Mouse (Mus musculus): ENCODE measurements at regions not wholly inside any gene's neighbourhood (a gene's known extent, or its start where the extent isn't known, plus 50 kb on each side); places are given as distances from the start of the nearest gene placed in this dataset.

DNA sequence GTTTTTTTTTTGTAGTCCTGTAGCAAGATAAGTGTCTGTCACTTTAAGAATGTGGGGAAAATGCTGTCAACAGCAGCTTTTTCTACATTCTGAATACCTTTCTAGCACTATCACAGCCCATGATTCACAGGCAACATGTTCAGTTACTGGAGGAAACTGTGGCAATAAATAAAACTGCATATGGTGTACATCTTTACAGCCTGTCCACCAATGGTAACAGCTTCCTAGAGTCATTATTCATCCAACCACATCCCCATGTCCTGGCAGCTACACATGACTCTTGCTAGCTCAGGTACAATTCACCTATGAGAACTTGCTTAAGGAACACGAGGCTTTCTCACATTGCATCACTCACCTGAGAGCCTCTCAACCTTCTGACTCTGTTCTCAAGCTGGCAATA is 247.7 kb upstream of the Clec14a start:
- ATAC-seq (no peak), DNase-seq (no peak)
- no peak overlapping the region for H3K4me2 ChIP-seq (ENCODE audit: low read depth, low read length)
- no peaks in the 10 kb centered on the region for H3K9me3 ChIP-seq (ENCODE audit: low read length)
- no peak overlapping the region for H3K27ac ChIP-seq (ENCODE audit: low read depth)
- no peak overlapping the region for H3K4me3 ChIP-seq (ENCODE audit: low read depth, low read length)
- 23% methylated on average over 1 of the region's 1 CpGs for WGBS (ENCODE audit: insufficient replicate concordance)
- H3K4me1 ChIP-seq (ENCODE audit: insufficient read depth), result no peaks in the 10 kb centered on the region
- H3K27me3 ChIP-seq (ENCODE audit: insufficient read depth, low read length), result no peaks in the 10 kb centered on the region
- TF ChIP-seq CTCF (IDR thresholded peaks at IDR 0.05; ENCODE audit: low read depth) (no peak), EP300 (IDR thresholded peaks at IDR 0.05; ENCODE audit: low read depth) (no peak)
- H3K9ac ChIP-seq (replicated peaks), result no peak overlapping the region
- no peaks in the 10 kb centered on the region for H3K36me3 ChIP-seq (replicated peaks; ENCODE audit: insufficient read depth, low read length)

GRCm38 (mm10) chr12:58513951-58514350 is 244.9 kb upstream of the Clec14a start:
- Histone ChIP-seq H3K9me3 (ENCODE audit: low read length) (no peaks in the 10 kb centered on the region), H3K27me3 (ENCODE audit: insufficient read depth, low read length) (no peaks in the 10 kb centered on the region), H3K4me1 (ENCODE audit: insufficient read depth) (no peaks in the 10 kb centered on the region), H3K4me3 (ENCODE audit: low read depth, low read length) (no peak overlapping the region), H3K27ac (ENCODE audit: low read depth) (no peak overlapping the region), H3K4me2 (ENCODE audit: low read depth, low read length) (no peak overlapping the region), H3K36me3 (replicated peaks; ENCODE audit: insufficient read depth, low read length) (no peaks in the 10 kb centered on the region), H3K9ac (replicated peaks) (no peak overlapping the region)
- TF ChIP-seq CTCF (IDR thresholded peaks at IDR 0.05; ENCODE audit: low read depth) (no peak), EP300 (IDR thresholded peaks at IDR 0.05; ENCODE audit: low read depth) (no peak)
- DNase-seq (no peak), ATAC-seq (no peak)
- 82% methylated on average over 1 of the region's 1 CpGs for WGBS (ENCODE audit: insufficient replicate concordance)

DNA sequence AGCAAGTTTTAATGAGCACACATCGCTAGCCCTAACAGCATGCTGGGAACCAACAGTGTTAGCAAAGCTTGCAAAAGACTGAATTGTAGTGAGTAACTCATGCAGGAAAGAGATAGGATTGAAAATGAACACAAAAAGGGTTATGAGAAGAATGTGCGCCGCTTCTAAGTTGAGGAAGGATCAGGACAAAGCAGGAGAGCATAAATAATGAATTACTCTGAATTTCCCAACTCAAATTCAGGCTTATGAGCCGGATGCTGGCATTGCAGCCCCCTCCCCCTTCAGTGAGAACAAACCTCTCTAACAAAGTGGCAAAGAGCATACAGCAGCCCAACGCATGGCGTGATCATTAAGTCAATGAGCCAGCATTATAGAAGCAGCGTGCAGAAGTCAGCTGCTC is 243.6 kb upstream of the Clec14a start:
- H3K27ac ChIP-seq (ENCODE audit: low read depth), result no peak overlapping the region
- TF ChIP-seq EP300 (IDR thresholded peaks at IDR 0.05; ENCODE audit: low read depth), result no peak
- TF ChIP-seq CTCF (IDR thresholded peaks at IDR 0.05; ENCODE audit: low read depth), result no peak
- WGBS (ENCODE audit: insufficient replicate concordance), result 76% methylated on average over 7 of the region's 7 CpGs
- H3K9ac ChIP-seq (replicated peaks), result no peak overlapping the region
- no peak overlapping the region for H3K4me3 ChIP-seq (ENCODE audit: low read depth, low read length)
- no peaks in the 10 kb centered on the region for H3K9me3 ChIP-seq (ENCODE audit: low read length)
- H3K27me3 ChIP-seq (ENCODE audit: insufficient read depth, low read length), result no peaks in the 10 kb centered on the region
- no peaks in the 10 kb centered on the region for H3K4me1 ChIP-seq (ENCODE audit: insufficient read depth)
- H3K36me3 ChIP-seq (replicated peaks; ENCODE audit: insufficient read depth, low read length), result no peaks in the 10 kb centered on the region
- H3K4me2 ChIP-seq (ENCODE audit: low read depth, low read length), result no peak overlapping the region
- ATAC-seq (no peak), DNase-seq (no peak)

GRCm38 (mm10) chr12:58504283-58504682 is 235.2 kb upstream of the Clec14a start:
- no peak for ATAC-seq
- Histone ChIP-seq H3K27ac (ENCODE audit: low read depth) (no peak overlapping the region), H3K4me2 (ENCODE audit: low read depth, low read length) (no peak overlapping the region), H3K9me3 (ENCODE audit: low read length) (no peaks in the 10 kb centered on the region), H3K27me3 (ENCODE audit: insufficient read depth, low read length) (no peaks in the 10 kb centered on the region), H3K36me3 (replicated peaks; ENCODE audit: insufficient read depth, low read length) (no peaks in the 10 kb centered on the region), H3K9ac (replicated peaks) (no peak overlapping the region), H3K4me3 (ENCODE audit: low read depth, low read length) (no peak overlapping the region), H3K4me1 (ENCODE audit: insufficient read depth) (no peaks in the 10 kb centered on the region)
- no peak for TF ChIP-seq CTCF (IDR thresholded peaks at IDR 0.05; ENCODE audit: low read depth)
- no peak for TF ChIP-seq EP300 (IDR thresholded peaks at IDR 0.05; ENCODE audit: low read depth)
- no peak for DNase-seq

- Histone ChIP-seq H3K4me1 (ENCODE audit: insufficient read depth) (no peaks in the 10 kb centered on the region), H3K9ac (replicated peaks) (no peak overlapping the region), H3K27me3 (ENCODE audit: insufficient read depth, low read length) (no peaks in the 10 kb centered on the region), H3K4me2 (ENCODE audit: low read depth, low read length) (no peak overlapping the region), H3K9me3 (ENCODE audit: low read length) (no peaks in the 10 kb centered on the region), H3K4me3 (ENCODE audit: low read depth, low read length) (no peak overlapping the region), H3K27ac (ENCODE audit: low read depth) (no peak overlapping the region), H3K36me3 (replicated peaks; ENCODE audit: insufficient read depth, low read length) (no peaks in the 10 kb centered on the region)
- TF ChIP-seq EP300 (IDR thresholded peaks at IDR 0.05; ENCODE audit: low read depth) (no peak), CTCF (IDR thresholded peaks at IDR 0.05; ENCODE audit: low read depth) (no peak)
- DNase-seq (no peak), ATAC-seq (no peak)
Observed at GRCm38 (mm10) chr12:58474181-58474580, 205.1 kb upstream of the Clec14a start.

DNA sequence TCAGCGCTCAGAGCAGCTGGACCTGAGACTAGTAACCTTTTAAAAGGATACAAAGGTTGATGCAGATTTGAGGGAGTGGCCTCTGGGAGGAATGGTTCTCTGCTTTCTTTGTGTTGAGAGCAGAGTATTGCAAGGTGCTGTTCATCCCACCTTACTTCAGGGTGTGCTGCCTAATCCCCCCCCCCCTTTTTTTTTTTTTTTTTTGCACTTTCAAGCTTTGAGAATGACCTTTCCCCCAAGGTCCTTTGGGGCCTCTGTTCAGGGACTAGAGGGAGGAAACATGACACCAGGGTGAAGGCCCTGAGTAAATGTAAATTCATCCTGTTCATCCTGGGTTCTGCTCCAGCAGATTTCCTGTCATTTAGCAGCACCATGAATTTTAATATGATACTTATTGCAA is 204.4 kb upstream of the Clec14a start:
- Histone ChIP-seq H3K27ac (ENCODE audit: low read depth) (no peak overlapping the region), H3K27me3 (ENCODE audit: insufficient read depth, low read length) (no peaks in the 10 kb centered on the region), H3K4me2 (ENCODE audit: low read depth, low read length) (no peak overlapping the region), H3K4me1 (ENCODE audit: insufficient read depth) (no peaks in the 10 kb centered on the region), H3K36me3 (replicated peaks; ENCODE audit: insufficient read depth, low read length) (no peaks in the 10 kb centered on the region), H3K4me3 (ENCODE audit: low read depth, low read length) (no peak overlapping the region), H3K9ac (replicated peaks) (no peak overlapping the region), H3K9me3 (ENCODE audit: low read length) (no peaks in the 10 kb centered on the region)
- ATAC-seq (no peak), DNase-seq (no peak)
- 72% methylated on average over 1 of the region's 1 CpGs for WGBS (ENCODE audit: insufficient replicate concordance)
- TF ChIP-seq CTCF (IDR thresholded peaks at IDR 0.05; ENCODE audit: low read depth) (no peak), EP300 (IDR thresholded peaks at IDR 0.05; ENCODE audit: low read depth) (no peak)

GRCm38 (mm10) chr12:58460465-58460864 is 191.4 kb upstream of the Clec14a start:
- no peak for ATAC-seq

More at GRCm38 (mm10) chr12:58460465-58460864, 191.4 kb upstream of the Clec14a start:
- no peaks in the 10 kb centered on the region for H3K36me3 ChIP-seq (replicated peaks; ENCODE audit: insufficient read depth, low read length)
- H3K4me3 ChIP-seq (ENCODE audit: low read depth, low read length), result no peak overlapping the region
- H3K9ac ChIP-seq (replicated peaks), result no peak overlapping the region
- H3K4me2 ChIP-seq (ENCODE audit: low read depth, low read length), result no peak overlapping the region
- H3K4me1 ChIP-seq (ENCODE audit: insufficient read depth), result no peaks in the 10 kb centered on the region
- DNase-seq, result no peak
- no peak overlapping the region for H3K27ac ChIP-seq (ENCODE audit: low read depth)
- 89% methylated on average over 3 of the region's 3 CpGs for WGBS (ENCODE audit: insufficient replicate concordance)
- TF ChIP-seq EP300 (IDR thresholded peaks at IDR 0.05; ENCODE audit: low read depth), result no peak
- TF ChIP-seq CTCF (IDR thresholded peaks at IDR 0.05; ENCODE audit: low read depth), result no peak
- no peaks in the 10 kb centered on the region for H3K9me3 ChIP-seq (ENCODE audit: low read length)
- H3K27me3 ChIP-seq (ENCODE audit: insufficient read depth, low read length), result no peaks in the 10 kb centered on the region

Data from liver, postnatal 0 days (tissue).